Mouse (Mus musculus): ENCODE results near the gene Slfn5.
"Not testable (repeated sequence)": the region's sequence is repeated elsewhere in the genome, so short reads cannot be mapped to it uniquely, and the experiment has no call there.

Gene Slfn5

GRCm38 (mm10) chr11:82950736-82951481, at the start of gene Slfn5:
Gene Slfn5 (plus strand): TSS chr11:82951349.
- DNase-seq = no peak

GRCm38 (mm10) chr11:82901606-82902310, 49.4 kb upstream of the Slfn5 start:
- DNase-seq = no peak

GRCm38 (mm10) chr11:82904952-82905351, 46.2 kb upstream of the Slfn5 start:
- no peak for DNase-seq

- no peak for DNase-seq
Measured at GRCm38 (mm10) chr11:82905816-82906215, 45.3 kb upstream of the Slfn5 start.

GRCm38 (mm10) chr11:82907651-82908607, 43.2 kb upstream of the Slfn5 start, which contains the start of gene Nle1:
Gene Nle1 (minus strand): TSS chr11:82908411.
- peak; percentile 82 to 96 for DNase-seq

GRCm38 (mm10) chr11:82908608-82908989, 42.5 kb upstream of the Slfn5 start:
- no peak for DNase-seq

- no peak for DNase-seq
Measured at GRCm38 (mm10) chr11:82910250-82910649, 40.9 kb upstream of the Slfn5 start, which contains the start of gene Unc45b. Gene Unc45b (plus strand): TSS chr11:82910550.

GRCm38 (mm10) chr11:82910679-82911389, 40.3 kb upstream of the Slfn5 start:
- DNase-seq = no peak

- DNase-seq = peak; percentile 29 to 78
Measured at GRCm38 (mm10) chr11:82914711-82915352, 36.3 kb upstream of the Slfn5 start.

- DNase-seq = no peak
Measured at GRCm38 (mm10) chr11:82920768-82921167, 30.4 kb upstream of the Slfn5 start.

- DNase-seq = no peak
Measured at GRCm38 (mm10) chr11:82921691-82922090, 29.5 kb upstream of the Slfn5 start.

GRCm38 (mm10) chr11:82923910-82924309, 27.2 kb upstream of the Slfn5 start:
- not testable (repeated sequence) for DNase-seq

GRCm38 (mm10) chr11:82928897-82929632, 22.1 kb upstream of the Slfn5 start:
- DNase-seq = no peak

- DNase-seq = no peak
Measured at GRCm38 (mm10) chr11:82929633-82929950, 21.6 kb upstream of the Slfn5 start.

GRCm38 (mm10) chr11:82930391-82930955, 20.7 kb upstream of the Slfn5 start:
- not testable (repeated sequence) for DNase-seq

GRCm38 (mm10) chr11:82931161-82931560, 20.0 kb upstream of the Slfn5 start:
- DNase-seq = not testable (repeated sequence)

GRCm38 (mm10) chr11:82931671-82932450, 19.3 kb upstream of the Slfn5 start:
- DNase-seq = not testable (repeated sequence)

GRCm38 (mm10) chr11:82933186-82933585, 18.0 kb upstream of the Slfn5 start:
- DNase-seq = no peak

- no peak for DNase-seq
Measured at GRCm38 (mm10) chr11:82943336-82943735, 7.8 kb upstream of the Slfn5 start.

GRCm38 (mm10) chr11:82945636-82946035, 5.5 kb upstream of the Slfn5 start:
- no peak for DNase-seq
